In the genomic region with DNA sequence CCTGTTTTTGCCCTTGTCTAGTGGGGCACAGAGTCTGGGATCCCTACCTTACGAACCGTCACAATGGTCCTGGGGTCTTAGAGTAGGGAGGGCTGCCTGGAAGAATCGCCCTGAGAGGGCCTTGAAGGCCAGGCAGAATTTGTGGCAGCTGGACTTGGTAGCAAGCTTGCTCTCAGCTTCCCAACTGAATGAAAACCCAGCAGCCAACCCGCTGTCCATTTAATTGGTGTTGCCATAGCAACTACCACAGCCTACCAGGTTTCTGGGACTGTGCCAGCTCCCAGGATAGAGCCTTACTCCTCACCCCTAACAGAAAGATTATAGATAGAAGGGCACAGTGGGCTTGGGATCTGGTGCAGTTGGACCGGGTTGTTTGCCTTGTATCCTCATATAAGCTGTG, we compare ENCODE assay signal across 9 mouse cellular contexts. TPM values are rescaled to one million over a fixed set of nuclear protein-coding genes. Genes with fewer than 3 reads are reported as not detected.
DNase-seq lines count a peak whose midpoint lies in the region; ATAC-seq and TF ChIP-seq lines count a peak whose summit lies in the region.
"Had no signal": no experiment of that assay in that cellular context is flagged by ENCODE, and none has a peak within 500 bp of the region (broad histone marks: within the 10 kb centered on the region; RNA-seq: fewer than 3 reads in every experiment).

No protein-coding gene starts in this region.

- H3K4me2 ChIP-seq in limb, embryonic 12.5 days = no peak overlapping the region
- no peak overlapping the region for H3K4me2 ChIP-seq in neural tube, embryonic 14.5 days (ENCODE audit: low read depth, low read length)
- no peak overlapping the region for H3K4me2 ChIP-seq in intestine, embryonic 16.5 days (ENCODE audit: low read depth, low read length)
- no peak overlapping the region for H3K4me2 ChIP-seq in lung, postnatal 0 days (replicated peaks; ENCODE audit: low read depth, low read length)
- H3K4me2 ChIP-seq: liver, embryonic 13.5 days had no signal

- no peak for TF ChIP-seq CTCF in lung, postnatal 0 days (IDR thresholded peaks at IDR 0.05)

- no peaks in the 10 kb centered on the region for H3K9me3 ChIP-seq in limb, embryonic 12.5 days
- no peaks in the 10 kb centered on the region for H3K9me3 ChIP-seq in limb, embryonic 10.5 days (replicated peaks)
- H3K9me3 ChIP-seq in forebrain, embryonic 10.5 days = no peaks in the 10 kb centered on the region
- no peaks in the 10 kb centered on the region for H3K9me3 ChIP-seq in neural tube, embryonic 14.5 days (ENCODE audit: control insufficient read depth, low read length)
- no peaks in the 10 kb centered on the region for H3K9me3 ChIP-seq in intestine, embryonic 16.5 days (ENCODE audit: control insufficient read depth, low read length)
- no peaks in the 10 kb centered on the region for H3K9me3 ChIP-seq in lung, postnatal 0 days (ENCODE audit: low read length)
- H3K9me3 ChIP-seq: liver, embryonic 13.5 days had no signal

- H3K4me1 ChIP-seq in limb, embryonic 12.5 days (replicated peaks) = peaks cover 17% of the 10 kb centered on the region
- peaks cover 14% of the 10 kb centered on the region; the same call in 1 of the 2 replicates for H3K4me1 ChIP-seq in limb, embryonic 10.5 days
- H3K4me1 ChIP-seq in forebrain, embryonic 10.5 days = peaks cover 84% of the 10 kb centered on the region
- H3K4me1 ChIP-seq in neural tube, embryonic 14.5 days (ENCODE audit: control insufficient read depth, insufficient read depth, low read length) = peaks cover 72% of the 10 kb centered on the region
- peaks cover 10% of the 10 kb centered on the region; the same call in 1 of the 2 replicates for H3K4me1 ChIP-seq in intestine, embryonic 16.5 days (ENCODE audit: control insufficient read depth, insufficient read depth, low read length)
- H3K4me1 ChIP-seq in lung, postnatal 0 days (ENCODE audit: insufficient read depth, low read depth, low read length) = no peaks in the 10 kb centered on the region
- H3K4me1 ChIP-seq: liver, embryonic 13.5 days had no signal

- 66% methylated on average over 5 of the region's 5 CpGs for WGBS in limb, embryonic 12.5 days
- 86% methylated on average over 5 of the region's 5 CpGs for WGBS in limb, embryonic 10.5 days
- WGBS in forebrain, embryonic 10.5 days = 55% methylated on average over 5 of the region's 5 CpGs
- 25% methylated on average over 5 of the region's 5 CpGs for WGBS in neural tube, embryonic 14.5 days
- WGBS in intestine, embryonic 16.5 days = 72% methylated on average over 5 of the region's 5 CpGs
- WGBS in lung, postnatal 0 days = 73% methylated on average over 5 of the region's 5 CpGs

- H3K27ac ChIP-seq in limb, embryonic 12.5 days = no peak overlapping the region
- no peak overlapping the region for H3K27ac ChIP-seq in limb, embryonic 10.5 days
- peak overlapping the region; percentile 90 for H3K27ac ChIP-seq in forebrain, embryonic 10.5 days
- peak overlapping the region; percentile 83 for H3K27ac ChIP-seq in neural tube, embryonic 14.5 days (ENCODE audit: low read depth, low read length)
- no peak overlapping the region for H3K27ac ChIP-seq in intestine, embryonic 16.5 days (ENCODE audit: low read length)
- no peak overlapping the region for H3K27ac ChIP-seq in lung, postnatal 0 days (ENCODE audit: low read length)
- H3K27ac ChIP-seq: liver, embryonic 13.5 days had no signal

- 0 out of 2 replicates have a peak, but pooled peaks have one; percentile 23 for ATAC-seq in limb, embryonic 12.5 days (ENCODE audit: insufficient number of reproducible peaks, insufficient read depth, low FRiP score, low TSS enrichment, low read depth)
- ATAC-seq in neural tube, embryonic 14.5 days (ENCODE audit: low read depth) = peak; percentile 47
- ATAC-seq in intestine, embryonic 16.5 days = no peak
- ATAC-seq in lung, postnatal 0 days = no peak

- DNase-seq in limb, embryonic 10.5 days (ENCODE audit: low spot score) = no peak
- peak; percentile 63 for DNase-seq in forebrain, embryonic 10.5 days (ENCODE audit: extremely low spot score, low spot score)
- DNase-seq in layer of hippocampus, adult 9-11 months = peak; percentile 62
- no peak for DNase-seq in gastrocnemius, postnatal 36 days
- DNase-seq in lung, postnatal 0 days (ENCODE audit: low spot score) = no peak
- DNase-seq: liver, embryonic 13.5 days had no signal

- intact Hi-C loops in gastrocnemius, postnatal 36 days (cut with DNase I) = no loop called here

- TF ChIP-seq EP300 in lung, postnatal 0 days (IDR thresholded peaks at IDR 0.05) = no peak

- H3K27me3 ChIP-seq in limb, embryonic 12.5 days = no peaks in the 10 kb centered on the region
- no peaks in the 10 kb centered on the region for H3K27me3 ChIP-seq in limb, embryonic 10.5 days (ENCODE audit: low read depth, poor library complexity, severe bottlenecking)
- no peaks in the 10 kb centered on the region for H3K27me3 ChIP-seq in forebrain, embryonic 10.5 days (ENCODE audit: poor library complexity, severe bottlenecking)
- H3K27me3 ChIP-seq in neural tube, embryonic 14.5 days (ENCODE audit: control insufficient read depth, insufficient read depth, low read length) = no peaks in the 10 kb centered on the region
- H3K27me3 ChIP-seq in intestine, embryonic 16.5 days (replicated peaks; ENCODE audit: control insufficient read depth, insufficient read depth, low read length) = no peaks in the 10 kb centered on the region
- no peaks in the 10 kb centered on the region for H3K27me3 ChIP-seq in lung, postnatal 0 days (replicated peaks; ENCODE audit: insufficient read depth, low read length)
- H3K27me3 ChIP-seq: liver, embryonic 13.5 days had no signal

- H3K36me3 ChIP-seq in limb, embryonic 12.5 days = no peaks in the 10 kb centered on the region
- peaks cover 20% of the 10 kb centered on the region for H3K36me3 ChIP-seq in limb, embryonic 10.5 days
- H3K36me3 ChIP-seq in forebrain, embryonic 10.5 days (replicated peaks) = peaks cover 40% of the 10 kb centered on the region
- no peaks in the 10 kb centered on the region; the same call in none of the 2 replicates for H3K36me3 ChIP-seq in neural tube, embryonic 14.5 days (ENCODE audit: control insufficient read depth, insufficient read depth, low read length)
- no peaks in the 10 kb centered on the region for H3K36me3 ChIP-seq in intestine, embryonic 16.5 days (ENCODE audit: control insufficient read depth, insufficient read depth, low read length)
- H3K36me3 ChIP-seq in lung, postnatal 0 days (ENCODE audit: insufficient read depth, low read length) = no peaks in the 10 kb centered on the region

- no peak overlapping the region for H3K9ac ChIP-seq in limb, embryonic 12.5 days (replicated peaks)
- no peak overlapping the region for H3K9ac ChIP-seq in neural tube, embryonic 14.5 days (replicated peaks; ENCODE audit: low read depth, low read length)
- H3K9ac ChIP-seq in intestine, embryonic 16.5 days (ENCODE audit: low read depth, low read length) = no peak overlapping the region
- H3K9ac ChIP-seq in lung, postnatal 0 days (replicated peaks; ENCODE audit: low read depth) = no peak overlapping the region
- H3K9ac ChIP-seq: liver, embryonic 13.5 days had no signal

- H3K4me3 ChIP-seq in limb, embryonic 12.5 days (replicated peaks) = no peak overlapping the region
- H3K4me3 ChIP-seq in limb, embryonic 10.5 days = no peak overlapping the region
- H3K4me3 ChIP-seq in forebrain, embryonic 10.5 days = no peak overlapping the region; the same call in 1 of the 2 replicates
- H3K4me3 ChIP-seq in neural tube, embryonic 14.5 days (ENCODE audit: low read depth, low read length) = no peak overlapping the region
- H3K4me3 ChIP-seq in intestine, embryonic 16.5 days (ENCODE audit: low read length) = no peak overlapping the region
- H3K4me3 ChIP-seq in lung, postnatal 0 days (ENCODE audit: low read depth, low read length) = no peak overlapping the region
- H3K4me3 ChIP-seq: liver, embryonic 13.5 days had no signal

RNA-seq across cellular contexts. Expression of a gene that starts 34.7 kb away (rescaled TPM):
- polyA plus RNA-seq in limb, embryonic 12.5 days (2016; fragmentation: Nextera tagmentation; extraction: Ambion mirVana) = 6.0 and 7.4 TPM in 2 replicates
- polyA plus RNA-seq in limb, embryonic 10.5 days (2016; fragmentation: Nextera tagmentation; extraction: Ambion mirVana) = 7.3 and 7.9 TPM in 2 replicates
- 11.2 and 11.3 TPM in 2 replicates for polyA plus RNA-seq in forebrain, embryonic 10.5 days (2016; fragmentation: Nextera tagmentation; extraction: Ambion mirVana)
- 71.4 and 77.5 TPM in 2 replicates for polyA plus RNA-seq in neural tube, embryonic 14.5 days (2014; fragmentation: Nextera tagmentation; extraction: Ambion mirVana)
- total RNA-seq in gastrocnemius, postnatal 36 days (2021) = under 1 TPM; 0.12 to 0.56 TPM
- polyA plus RNA-seq in intestine, embryonic 16.5 days (2015; fragmentation: Nextera tagmentation; extraction: Ambion mirVana) = 0.82 and 0.99 TPM in 2 replicates
- 0.56 TPM in 2 replicates for polyA plus RNA-seq in lung, postnatal 0 days (2015; fragmentation: Nextera tagmentation; extraction: Ambion mirVana)

RNA-seq across cellular contexts. Expression of a gene that starts 42.8 kb away (rescaled TPM):
- 255 and 288 TPM in 2 replicates for polyA plus RNA-seq in limb, embryonic 12.5 days (2016; fragmentation: Nextera tagmentation; extraction: Ambion mirVana)
- polyA plus RNA-seq in limb, embryonic 10.5 days (2016; fragmentation: Nextera tagmentation; extraction: Ambion mirVana) = 242 and 271 TPM in 2 replicates
- 245 and 247 TPM in 2 replicates for polyA plus RNA-seq in forebrain, embryonic 10.5 days (2016; fragmentation: Nextera tagmentation; extraction: Ambion mirVana)
- 104 and 120 TPM in 2 replicates for polyA plus RNA-seq in neural tube, embryonic 14.5 days (2014; fragmentation: Nextera tagmentation; extraction: Ambion mirVana)
- total RNA-seq in gastrocnemius, postnatal 36 days (2021) = 10 to 100 TPM; 22.6 to 22.8 TPM
- 132 and 139 TPM in 2 replicates for polyA plus RNA-seq in intestine, embryonic 16.5 days (2015; fragmentation: Nextera tagmentation; extraction: Ambion mirVana)
- polyA plus RNA-seq in lung, postnatal 0 days (2015; fragmentation: Nextera tagmentation; extraction: Ambion mirVana) = 111 TPM in 2 replicates

RNA-seq across cellular contexts. Expression of a gene that starts 52.9 kb away (rescaled TPM):
- polyA plus RNA-seq in limb, embryonic 12.5 days (2016; fragmentation: Nextera tagmentation; extraction: Ambion mirVana) = 124 and 125 TPM in 2 replicates
- 104 and 117 TPM in 2 replicates for polyA plus RNA-seq in limb, embryonic 10.5 days (2016; fragmentation: Nextera tagmentation; extraction: Ambion mirVana)
- polyA plus RNA-seq in forebrain, embryonic 10.5 days (2016; fragmentation: Nextera tagmentation; extraction: Ambion mirVana) = 102 and 105 TPM in 2 replicates
- 82.6 and 91.7 TPM in 2 replicates for polyA plus RNA-seq in neural tube, embryonic 14.5 days (2014; fragmentation: Nextera tagmentation; extraction: Ambion mirVana)
- 10 to 100 TPM; 34.4 to 44.4 TPM for total RNA-seq in gastrocnemius, postnatal 36 days (2021)
- polyA plus RNA-seq in intestine, embryonic 16.5 days (2015; fragmentation: Nextera tagmentation; extraction: Ambion mirVana) = 87.7 and 93.8 TPM in 2 replicates
- polyA plus RNA-seq in lung, postnatal 0 days (2015; fragmentation: Nextera tagmentation; extraction: Ambion mirVana) = 92.4 and 92.7 TPM in 2 replicates

Comparison
In these comparisons a context has a peak if more than half of its experiments do, and no peak if none do; other contexts are left out.
1. ATAC-seq: peak in limb, embryonic 12.5 days (single experiment) and neural tube, embryonic 14.5 days (single experiment); none in intestine, embryonic 16.5 days (single experiment) and lung, postnatal 0 days (single experiment).
2. H3K27ac ChIP-seq: peak in forebrain, embryonic 10.5 days (single experiment) and neural tube, embryonic 14.5 days (single experiment); none in limb, embryonic 12.5 days (single experiment), limb, embryonic 10.5 days (single experiment), intestine, embryonic 16.5 days (single experiment) and lung, postnatal 0 days (single experiment).
3. DNase-seq: peak in forebrain, embryonic 10.5 days (single experiment) and layer of hippocampus, adult 9-11 months (single experiment); none in limb, embryonic 10.5 days (single experiment), gastrocnemius, postnatal 36 days (0 of 2) and lung, postnatal 0 days (single experiment).